Mouse (Mus musculus) cerebellum, adult 2 months (tissue): ENCODE measurements around the gene H2afz.

Source experiments
- CTCF ChIP-seq: fragments of 200-500 bp; IDR thresholded peaks from 2 replicates; pipeline ENCODE4 v1.5.1; 2011; ENCODE audit warnings: low read depth, mild to moderate bottlenecking, control low read depth, low read length, moderate library complexity, borderline replicate concordance; ENCODE audit not compliant: insufficient read depth
- POLR2A ChIP-seq: fragments of 200-500 bp; IDR thresholded peaks from 2 replicates; pipeline ENCODE4 v1.6.1; 2011; ENCODE audit warnings: low read length, control low read depth, borderline replicate concordance; ENCODE audit not compliant: insufficient read depth

DNA sequence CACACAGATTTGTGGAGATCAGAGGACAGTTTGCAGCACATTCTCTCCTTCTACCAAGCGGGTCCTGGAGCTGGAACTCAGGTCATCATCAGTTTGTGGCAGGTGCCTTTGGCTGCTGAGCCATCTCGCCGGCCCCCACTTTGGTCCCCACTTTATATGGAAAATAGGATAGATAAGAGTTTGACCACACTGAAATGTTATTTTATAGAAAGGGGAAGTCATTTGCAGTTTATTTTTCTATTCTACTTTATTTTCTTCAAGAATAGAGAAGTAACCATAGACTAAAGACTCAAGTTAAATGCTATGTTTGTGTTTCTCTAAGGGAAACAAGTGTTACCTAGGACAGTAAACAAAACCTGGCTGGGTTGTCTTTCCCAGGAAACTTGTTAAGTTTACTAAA, 32.6 kb downstream of the H2afz start:
- TF ChIP-seq POLR2A, result no peak
- TF ChIP-seq CTCF, result no peak
